Mouse (Mus musculus) intestine, embryonic 15.5 days (tissue): Measurements from ENCODE around the gene Arhgap45. TPM values are rescaled to one million over a fixed set of nuclear protein-coding genes. Genes with fewer than 3 reads are reported as not detected.

Experiments used
- ATAC-seq: fragments of 200-750 bp; cut with Nextera tagmentation; 2 replicates; pipeline ENCODE4 v1.8.0; 2017; ENCODE audit warnings: moderate TSS enrichment, moderate library complexity
- H3K27ac ChIP-seq: fragments of 300-500 bp; sonication (generic); 2 replicates; pipeline ENCODE4 v1.5.1; 2015; ENCODE audit warnings: mild to moderate bottlenecking, inconsistent platforms
- H3K27me3 ChIP-seq: fragments of 300-500 bp; sonication (generic); replicated peaks from 2 replicates; pipeline ENCODE4 v1.6.1; 2015; ENCODE audit warnings: inconsistent platforms
- H3K36me3 ChIP-seq: fragments of 300-500 bp; sonication (generic); 2 replicates; pipeline ENCODE4 v1.6.1; 2015; ENCODE audit warnings: inconsistent platforms
- H3K4me1 ChIP-seq: fragments of 300-500 bp; sonication (generic); replicated peaks from 2 replicates; pipeline ENCODE4 v1.6.1; 2015; ENCODE audit warnings: inconsistent platforms
- H3K4me2 ChIP-seq: fragments of 300-500 bp; sonication (generic); replicated peaks from 2 replicates; pipeline ENCODE4 v1.6.1; 2015; ENCODE audit warnings: mild to moderate bottlenecking, inconsistent platforms
- H3K4me3 ChIP-seq: fragments of 300-500 bp; sonication (generic); replicated peaks from 2 replicates; pipeline ENCODE4 v1.5.1; 2015; ENCODE audit warnings: inconsistent platforms
- H3K9ac ChIP-seq: fragments of 300-500 bp; sonication (generic); 2 replicates; pipeline ENCODE4 v1.6.1; 2015; ENCODE audit warnings: inconsistent platforms
- H3K9me3 ChIP-seq: fragments of 300-500 bp; sonication (generic); 2 replicates; pipeline ENCODE4 v1.6.1; 2016; ENCODE audit warnings: inconsistent platforms
- WGBS: fragments of 180-500 bp; shearing (Covaris S2); methylation state at CpG from one replicate; pipeline ENCODE4 v1.1.7; 2015; 5-methylcytosine and 5-hydroxymethylcytosine counted together
- polyA plus RNA-seq: library from polyadenylated mRNA; unstranded; fragments of >200 nt; fragmentation: Nextera tagmentation; extraction: Ambion mirVana; gene quantifications from 2 replicates; pipeline ENCODE4 v1.2.1, GENCODE M21; 2015

The Arhgap45 gene
- polyA plus RNA-seq, 1 experiment from 2014 or later, result 6.5 TPM

DNA sequence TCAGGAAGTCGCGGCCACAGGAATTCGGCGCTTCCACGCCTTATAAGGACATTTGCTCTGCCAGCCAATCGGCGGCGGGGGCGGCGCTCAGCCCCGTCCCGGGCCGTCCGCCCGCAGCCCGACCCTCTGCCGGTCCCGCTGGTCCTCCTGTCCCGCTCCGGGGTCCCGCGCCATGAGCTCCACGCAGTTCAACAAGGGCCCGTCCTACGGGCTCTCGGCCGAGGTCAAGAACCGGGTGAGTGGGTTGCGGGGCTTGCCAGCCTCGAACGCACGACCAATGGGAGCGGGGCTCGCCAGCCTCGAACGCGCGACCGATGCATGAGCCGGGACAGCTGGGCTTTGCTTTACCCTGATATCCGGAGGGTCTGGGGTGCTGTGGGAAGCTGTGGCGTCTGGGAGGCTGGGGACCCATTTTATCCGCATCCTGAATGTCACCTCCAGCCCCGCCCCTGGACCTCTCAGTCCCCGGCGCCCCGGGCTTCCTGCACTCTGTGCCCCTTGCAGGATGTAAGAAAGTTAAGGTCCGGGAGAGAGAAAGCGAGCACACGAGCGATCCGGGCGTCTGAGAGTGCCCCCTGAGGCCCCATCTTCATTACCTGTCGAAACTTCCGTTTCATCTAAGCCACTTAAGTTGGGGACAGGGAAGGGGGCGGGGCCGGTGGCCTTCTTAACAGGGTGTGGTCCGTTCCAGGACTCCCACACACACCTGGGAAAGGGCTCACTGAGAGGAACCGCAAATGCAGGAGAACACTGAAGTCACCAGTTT lies 27.8 kb upstream of the Arhgap45 start, which contains the start of gene Cnn2:
Gene Cnn2 (plus strand): TSS at position 79 of the 766 bp plus-strand sequence.
- WGBS, result under 1% methylated on average over 59 of the region's 59 CpGs
- Histone ChIP-seq H3K4me1 (peaks cover 41% of the 10 kb centered on the region), H3K4me3 (peak within 1 kb of the TSS; percentile 69), H3K9ac (peak within 1 kb of the TSS; percentile 84), H3K4me2 (peak within 1 kb of the TSS; percentile 89), H3K36me3 (peaks cover 27% of the 10 kb centered on the region), H3K27me3 (no peaks in the 10 kb centered on the region), H3K9me3 (no peaks in the 10 kb centered on the region), H3K27ac (peak within 1 kb of the TSS; percentile 96)
- peak; percentile 10; the same call in 1 of the 2 replicates for ATAC-seq

- peak overlapping the region; percentile 89 for H3K4me2 ChIP-seq
- peak overlapping the region; percentile 69 for H3K4me3 ChIP-seq
- no peaks in the 10 kb centered on the region for H3K27me3 ChIP-seq
- ATAC-seq, result no peak
- H3K27ac ChIP-seq, result peak overlapping the region; percentile 96
- H3K36me3 ChIP-seq, result peaks cover 31% of the 10 kb centered on the region
- peaks cover 44% of the 10 kb centered on the region for H3K4me1 ChIP-seq
- no peaks in the 10 kb centered on the region for H3K9me3 ChIP-seq
- WGBS, result 30% methylated on average over 8 of the region's 8 CpGs
- peak overlapping the region; percentile 84 for H3K9ac ChIP-seq
Observed at GRCm38 (mm10) chr10:79989272-79989786, 27.1 kb upstream of the Arhgap45 start.

- H3K4me2 ChIP-seq, result peak overlapping the region; percentile 89
- peak overlapping the region; percentile 69 for H3K4me3 ChIP-seq
- peaks cover 36% of the 10 kb centered on the region for H3K36me3 ChIP-seq
- no peaks in the 10 kb centered on the region for H3K27me3 ChIP-seq
- WGBS, result 27% methylated on average over 15 of the region's 15 CpGs
- H3K9me3 ChIP-seq, result no peaks in the 10 kb centered on the region
- H3K4me1 ChIP-seq, result peaks cover 49% of the 10 kb centered on the region
- peak overlapping the region; percentile 84 for H3K9ac ChIP-seq
- ATAC-seq, result no peak
- 0 out of 2 replicates have a peak overlapping the region, but pooled peaks have one; percentile 9 for H3K27ac ChIP-seq
Observed at GRCm38 (mm10) chr10:79989870-79990269, 26.6 kb upstream of the Arhgap45 start.

GRCm38 (mm10) chr10:79991099-79991498 lies 25.4 kb upstream of the Arhgap45 start:
- H3K4me3 ChIP-seq, result 0 out of 2 replicates have a peak overlapping the region, but pooled peaks have one; percentile 10
- H3K9me3 ChIP-seq, result no peaks in the 10 kb centered on the region
- H3K36me3 ChIP-seq, result peaks cover 39% of the 10 kb centered on the region
- H3K9ac ChIP-seq, result no peak overlapping the region
- H3K4me2 ChIP-seq, result peak overlapping the region; percentile 37
- ATAC-seq, result no peak
- no peaks in the 10 kb centered on the region for H3K27me3 ChIP-seq
- WGBS, result 72% methylated on average over 12 of the region's 12 CpGs
- peaks cover 46% of the 10 kb centered on the region for H3K4me1 ChIP-seq
- H3K27ac ChIP-seq, result no peak overlapping the region

DNA sequence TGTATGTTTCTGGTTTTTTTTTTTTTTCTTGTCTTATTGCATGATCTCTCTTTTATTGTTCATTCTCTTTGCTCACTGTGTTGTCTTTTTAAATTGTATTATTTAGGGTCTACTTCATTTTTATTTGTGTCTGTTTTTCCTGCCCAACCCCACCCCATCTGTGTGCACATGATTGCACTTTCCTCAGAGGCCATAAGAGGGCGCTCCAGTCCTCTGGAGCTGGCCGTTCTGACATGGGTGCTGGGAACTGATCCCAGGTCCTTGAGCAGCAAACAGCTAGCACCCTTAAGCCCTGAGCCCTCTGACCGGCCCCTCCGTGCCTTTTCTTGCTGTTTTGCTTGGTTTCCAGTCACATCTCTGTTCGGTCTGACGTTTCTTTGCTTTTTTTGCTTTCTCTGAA lies 24.9 kb upstream of the Arhgap45 start:
- no peak overlapping the region for H3K4me2 ChIP-seq
- H3K27ac ChIP-seq, result no peak overlapping the region
- no peak overlapping the region for H3K9ac ChIP-seq
- 93% methylated on average over 6 of the region's 6 CpGs for WGBS
- peaks cover 39% of the 10 kb centered on the region for H3K36me3 ChIP-seq
- no peaks in the 10 kb centered on the region for H3K27me3 ChIP-seq
- no peak for ATAC-seq
- no peak overlapping the region for H3K4me3 ChIP-seq
- no peaks in the 10 kb centered on the region for H3K9me3 ChIP-seq
- H3K4me1 ChIP-seq, result peaks cover 41% of the 10 kb centered on the region

DNA sequence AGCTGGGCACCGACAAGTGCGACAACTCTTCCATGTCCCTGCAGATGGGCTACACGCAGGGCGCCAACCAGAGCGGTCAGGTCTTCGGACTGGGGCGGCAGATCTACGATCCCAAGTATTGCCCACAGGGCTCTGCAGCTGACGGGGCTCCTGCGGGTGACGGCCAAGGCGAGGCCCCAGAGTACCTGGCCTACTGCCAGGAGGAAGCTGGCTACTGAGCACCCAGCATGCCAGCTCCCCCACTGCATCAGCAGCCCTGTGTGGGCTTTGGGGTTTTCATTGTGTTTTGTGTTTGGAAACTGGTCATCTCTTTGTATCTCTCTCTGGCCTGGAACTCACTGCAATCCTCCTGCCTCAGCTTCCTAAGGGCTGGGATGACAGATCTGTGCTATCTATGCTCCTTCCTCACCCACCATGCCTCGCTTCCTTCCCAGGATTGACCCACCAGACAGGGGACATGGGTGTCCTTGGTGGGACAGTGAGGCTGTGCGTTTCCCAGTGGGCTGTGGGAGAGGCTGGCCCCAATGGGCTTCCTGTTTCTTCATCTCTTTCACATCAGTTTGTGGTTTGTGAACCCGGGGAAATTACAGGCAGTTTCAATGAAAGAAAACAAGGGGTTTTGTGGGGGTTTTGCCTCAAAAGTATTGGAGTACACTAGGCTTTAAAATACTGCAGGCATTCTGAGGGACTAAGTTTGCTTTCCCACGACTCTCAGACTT lies 21.9 kb upstream of the Arhgap45 start:
- peaks cover 31% of the 10 kb centered on the region for H3K4me1 ChIP-seq
- H3K36me3 ChIP-seq, result peaks cover 39% of the 10 kb centered on the region
- H3K9me3 ChIP-seq, result no peaks in the 10 kb centered on the region
- no peak overlapping the region for H3K4me3 ChIP-seq
- 82% methylated on average over 16 of the region's 16 CpGs for WGBS
- H3K4me2 ChIP-seq, result no peak overlapping the region
- H3K27me3 ChIP-seq, result 0 out of 2 replicates have a peak, but pooled peaks cover 2% of the 10 kb centered on the region
- H3K27ac ChIP-seq, result 0 out of 2 replicates have a peak overlapping the region, but pooled peaks have one; percentile 48
- H3K9ac ChIP-seq, result no peak overlapping the region
- no peak for ATAC-seq

DNA sequence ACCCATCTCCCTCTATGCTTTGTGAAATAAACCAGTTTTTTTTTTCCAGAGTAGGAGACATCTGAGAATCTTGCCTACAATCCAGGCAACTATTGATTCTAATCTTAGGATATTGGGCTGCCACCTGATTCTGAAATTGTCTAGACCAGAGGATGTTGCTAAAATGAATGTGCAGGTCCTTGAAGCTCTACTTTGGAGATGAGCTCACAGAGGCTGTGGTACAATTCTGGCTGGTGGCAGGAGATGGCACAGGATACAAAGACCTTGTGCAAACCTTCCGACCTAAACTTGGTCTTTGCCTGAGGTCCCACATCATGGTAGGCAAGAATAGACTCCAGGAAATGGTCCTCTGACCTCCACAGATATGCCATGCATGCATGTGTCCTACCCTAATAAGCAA lies 20.8 kb upstream of the Arhgap45 start:
- no peak for ATAC-seq
- Histone ChIP-seq H3K4me1 (peaks cover 26% of the 10 kb centered on the region), H3K4me3 (no peak overlapping the region; the same call in 1 of the 2 replicates), H3K9me3 (no peaks in the 10 kb centered on the region), H3K27ac (no peak overlapping the region), H3K27me3 (0 out of 2 replicates have a peak, but pooled peaks cover 2% of the 10 kb centered on the region), H3K9ac (no peak overlapping the region), H3K36me3 (peaks cover 39% of the 10 kb centered on the region), H3K4me2 (no peak overlapping the region)
- 77% methylated on average over 1 of the region's 1 CpGs for WGBS

GRCm38 (mm10) chr10:79996272-79997033 lies 20.0 kb upstream of the Arhgap45 start, which contains the start of gene Abca7:
TSS of gene Abca7 (plus strand) at chr10:79996494.
- peaks cover 32% of the 10 kb centered on the region for H3K36me3 ChIP-seq
- peak within 1 kb of the TSS; percentile 55 for H3K4me3 ChIP-seq
- H3K4me1 ChIP-seq, result peaks cover 22% of the 10 kb centered on the region
- peak within 1 kb of the TSS; percentile 57 for H3K9ac ChIP-seq
- peak within 1 kb of the TSS; percentile 91 for H3K4me2 ChIP-seq
- H3K9me3 ChIP-seq, result no peaks in the 10 kb centered on the region
- 0 out of 2 replicates have a peak, but pooled peaks cover 2% of the 10 kb centered on the region for H3K27me3 ChIP-seq
- WGBS, result under 1% methylated on average over 34 of the region's 34 CpGs
- peak within 1 kb of the TSS; percentile 56 for H3K27ac ChIP-seq
- peak; percentile 92 for ATAC-seq

GRCm38 (mm10) chr10:79997034-79997760 lies 19.3 kb upstream of the Arhgap45 start:
- H3K27ac ChIP-seq, result peak overlapping the region; percentile 56
- H3K27me3 ChIP-seq, result 0 out of 2 replicates have a peak, but pooled peaks cover 2% of the 10 kb centered on the region
- WGBS, result under 1% methylated on average over 35 of the region's 35 CpGs
- peaks cover 25% of the 10 kb centered on the region for H3K36me3 ChIP-seq
- H3K9ac ChIP-seq, result peak overlapping the region; percentile 57
- peaks cover 22% of the 10 kb centered on the region for H3K4me1 ChIP-seq
- no peaks in the 10 kb centered on the region for H3K9me3 ChIP-seq
- peak; percentile 60 for ATAC-seq
- peak overlapping the region; percentile 55 for H3K4me3 ChIP-seq
- peak overlapping the region; percentile 91 for H3K4me2 ChIP-seq

- H3K4me1 ChIP-seq, result peaks cover 22% of the 10 kb centered on the region
- H3K36me3 ChIP-seq, result peaks cover 20% of the 10 kb centered on the region
- peak; percentile 26; the same call in 1 of the 2 replicates for ATAC-seq
- peak overlapping the region; percentile 19; the same call in 1 of the 2 replicates for H3K27ac ChIP-seq
- H3K9ac ChIP-seq, result peak overlapping the region; percentile 36
- H3K27me3 ChIP-seq, result 0 out of 2 replicates have a peak, but pooled peaks cover 2% of the 10 kb centered on the region
- WGBS, result 13% methylated on average over 15 of the region's 15 CpGs
- H3K4me3 ChIP-seq, result peak overlapping the region; percentile 55
- peak overlapping the region; percentile 91 for H3K4me2 ChIP-seq
- H3K9me3 ChIP-seq, result no peaks in the 10 kb centered on the region
Observed at GRCm38 (mm10) chr10:79997819-79998218, 18.6 kb upstream of the Arhgap45 start.

DNA sequence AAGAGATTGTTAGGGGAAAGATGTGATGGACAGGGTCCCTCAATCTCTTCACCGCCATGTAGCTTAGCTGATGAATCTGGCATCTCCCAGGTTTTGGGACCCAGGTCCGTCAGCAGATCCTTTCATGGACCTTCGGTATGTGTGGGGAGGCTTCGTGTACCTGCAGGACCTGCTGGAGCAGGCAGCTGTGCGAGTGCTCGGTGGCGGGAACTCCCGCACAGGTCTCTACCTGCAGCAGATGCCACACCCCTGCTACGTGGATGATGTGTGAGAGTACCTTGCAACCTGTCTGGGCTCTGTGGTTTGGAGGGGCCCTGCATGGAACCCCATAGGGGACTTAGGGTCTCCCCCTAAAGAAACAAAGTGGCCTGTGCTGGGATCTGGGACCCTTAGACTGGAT lies 14.5 kb upstream of the Arhgap45 start:
- no peak for ATAC-seq
- no peak overlapping the region for H3K27ac ChIP-seq
- H3K9me3 ChIP-seq, result no peaks in the 10 kb centered on the region
- no peaks in the 10 kb centered on the region for H3K36me3 ChIP-seq
- 75% methylated on average over 9 of the region's 9 CpGs for WGBS
- peaks cover 2% of the 10 kb centered on the region; the same call in 1 of the 2 replicates for H3K27me3 ChIP-seq
- H3K4me2 ChIP-seq, result no peak overlapping the region
- H3K4me1 ChIP-seq, result peaks cover 26% of the 10 kb centered on the region
- H3K9ac ChIP-seq, result no peak overlapping the region
- no peak overlapping the region for H3K4me3 ChIP-seq
